Mouse (Mus musculus) cerebellum, adult 2 months (tissue): ENCODE results near the gene Tbx21.

ENCODE experiments used
- CTCF ChIP-seq: fragments of 200-500 bp; IDR thresholded peaks from 2 replicates; pipeline ENCODE4 v1.5.1; 2011; ENCODE audit warnings: low read depth, mild to moderate bottlenecking, control low read depth, low read length, moderate library complexity, borderline replicate concordance; ENCODE audit not compliant: insufficient read depth
- POLR2A ChIP-seq: fragments of 200-500 bp; IDR thresholded peaks from 2 replicates; pipeline ENCODE4 v1.6.1; 2011; ENCODE audit warnings: low read length, control low read depth, borderline replicate concordance; ENCODE audit not compliant: insufficient read depth

- no peak for TF ChIP-seq POLR2A
- TF ChIP-seq CTCF, result no peak
These were observed 45.8 kb downstream of the Tbx21 start for GRCm38 (mm10) chr11:97069333-97069732.
